Comparison of ENCODE assay signal across 19 mouse cellular contexts in genomic region chr12:44940325-44940724, GRCm38 (mm10).
"Had no signal": no experiment of that assay in that cellular context is flagged by ENCODE, and none has a peak within 500 bp of the region (broad histone marks: within the 10 kb centered on the region; RNA-seq: fewer than 3 reads in every experiment).

No protein-coding gene starts in this region.

- H3K9ac ChIP-seq: liver, embryonic 13.5 days; neural tube, embryonic 12.5 days; neural tube, embryonic 15.5 days had no signal

- H3K27ac ChIP-seq: kidney, postnatal 0 days; layer of hippocampus, adult 2 months; left cerebral cortex, adult 2 months; liver, embryonic 13.5 days; midbrain, embryonic 10.5 days; neural tube, embryonic 12.5 days; neural tube, embryonic 15.5 days had no signal

- DNase-seq: kidney, adult 2 months; kidney, postnatal 25 days; layer of hippocampus, adult 9-11 months; liver, embryonic 13.5 days; lung, adult 2 months; lung, postnatal 14 days; lung, postnatal 4 days; midbrain, embryonic 14.5 days; right cerebral cortex, adult 18-20 months; right cerebral cortex, postnatal 14 days; right cerebral cortex, postnatal 4 days; thymus, postnatal 36 days had no signal

- H3K4me1 ChIP-seq: liver, embryonic 13.5 days; megakaryocyte, embryonic 14.5 days; midbrain, embryonic 10.5 days; neural tube, embryonic 12.5 days; neural tube, embryonic 15.5 days had no signal

- H3K36me3 ChIP-seq: liver, embryonic 13.5 days; midbrain, embryonic 10.5 days; neural tube, embryonic 12.5 days; neural tube, embryonic 15.5 days had no signal

- H3K4me3 ChIP-seq: layer of hippocampus, adult 2 months; left cerebral cortex, adult 2 months; liver, embryonic 13.5 days; megakaryocyte, embryonic 14.5 days; midbrain, embryonic 10.5 days; neural tube, embryonic 12.5 days; neural tube, embryonic 15.5 days had no signal

- H3K4me2 ChIP-seq: liver, embryonic 13.5 days; neural tube, embryonic 12.5 days; neural tube, embryonic 15.5 days had no signal

- H3K27me3 ChIP-seq: liver, embryonic 13.5 days; megakaryocyte, embryonic 14.5 days; neural tube, embryonic 12.5 days; neural tube, embryonic 15.5 days had no signal

- H3K9me3 ChIP-seq: liver, embryonic 13.5 days; megakaryocyte, embryonic 14.5 days; midbrain, embryonic 10.5 days; neural tube, embryonic 12.5 days; neural tube, embryonic 15.5 days had no signal
